Mouse (Mus musculus) right cerebral cortex, postnatal 36 days (tissue): Measurements from ENCODE around the gene Mllt10.

Experiments used
- DNase-seq, 2 experiments: peaks; one replicate each; pipeline ENCODE4 v3.0.0; 2022; ENCODE audit warnings: low spot score in 2 of 2, mixed read lengths in 1 of 2

Gene Mllt10

DNA sequence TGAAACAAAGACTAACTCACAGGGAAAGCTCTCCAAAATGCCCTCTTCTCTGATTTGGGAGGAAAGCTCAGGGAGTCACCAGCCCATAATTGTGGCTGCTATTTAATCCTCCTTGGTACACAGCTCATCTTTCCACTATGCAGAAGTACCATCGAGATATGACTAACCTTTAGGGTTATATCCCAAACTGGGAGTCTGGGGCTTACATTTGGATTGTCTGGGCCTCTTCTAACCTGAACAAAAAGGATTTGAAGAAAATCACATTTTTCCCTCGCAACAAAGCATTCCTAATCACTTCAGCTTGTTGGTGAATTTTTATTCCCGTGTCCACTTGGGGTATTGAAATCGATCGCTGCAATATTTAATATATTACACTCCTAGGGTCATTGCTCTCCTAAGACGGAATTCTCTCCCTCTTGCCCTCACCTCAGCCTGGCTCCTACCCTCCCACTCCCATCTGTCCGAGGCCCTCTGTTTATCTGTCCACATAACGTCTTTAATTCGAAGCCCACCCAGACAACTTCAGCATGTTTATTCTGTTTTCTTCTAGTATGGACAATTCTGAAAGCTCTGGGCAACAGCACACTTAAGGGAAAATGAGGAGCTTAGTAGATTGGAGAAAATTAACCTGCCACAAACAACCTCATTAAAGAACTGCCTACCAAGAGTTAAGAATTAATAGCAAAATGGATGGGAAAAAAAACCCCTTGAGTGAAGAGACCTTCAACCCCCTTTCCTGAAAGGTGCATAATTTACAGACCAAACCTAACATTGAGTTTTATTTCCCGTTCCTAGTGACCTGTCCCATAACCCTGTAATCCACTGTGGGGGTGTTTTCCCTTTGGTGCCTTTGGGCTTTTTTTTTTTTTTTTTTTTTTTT, 20.4 kb upstream of the Mllt10 start:
- DNase-seq = no peak

DNA sequence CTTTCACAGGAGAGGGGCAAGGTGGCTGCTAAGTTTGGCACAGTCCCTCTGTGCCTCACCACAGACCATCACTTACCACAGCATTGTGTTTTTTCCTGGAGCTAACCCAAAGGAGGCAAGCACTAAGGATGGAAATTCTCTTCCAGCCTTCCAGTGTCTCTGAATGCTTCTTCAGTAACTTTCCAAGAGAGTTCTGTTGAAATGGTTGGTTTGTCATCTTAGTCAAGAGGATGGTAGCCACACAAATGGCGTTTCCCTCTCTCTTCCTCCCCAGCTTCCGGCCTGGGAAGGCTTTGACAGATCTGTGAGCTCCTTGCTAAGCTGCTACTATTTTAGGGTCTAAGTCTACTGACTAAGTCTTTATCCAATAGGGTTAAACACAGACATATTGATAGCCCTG, 17.5 kb upstream of the Mllt10 start, which contains the start of gene A930004D18Rik:
Gene A930004D18Rik (minus strand): TSS at position 247 of the 400 bp plus-strand sequence.
- no peak for DNase-seq

GRCm38 (mm10) chr2:18038141-18038752, 16.8 kb upstream of the Mllt10 start:
- no peak for DNase-seq

DNA sequence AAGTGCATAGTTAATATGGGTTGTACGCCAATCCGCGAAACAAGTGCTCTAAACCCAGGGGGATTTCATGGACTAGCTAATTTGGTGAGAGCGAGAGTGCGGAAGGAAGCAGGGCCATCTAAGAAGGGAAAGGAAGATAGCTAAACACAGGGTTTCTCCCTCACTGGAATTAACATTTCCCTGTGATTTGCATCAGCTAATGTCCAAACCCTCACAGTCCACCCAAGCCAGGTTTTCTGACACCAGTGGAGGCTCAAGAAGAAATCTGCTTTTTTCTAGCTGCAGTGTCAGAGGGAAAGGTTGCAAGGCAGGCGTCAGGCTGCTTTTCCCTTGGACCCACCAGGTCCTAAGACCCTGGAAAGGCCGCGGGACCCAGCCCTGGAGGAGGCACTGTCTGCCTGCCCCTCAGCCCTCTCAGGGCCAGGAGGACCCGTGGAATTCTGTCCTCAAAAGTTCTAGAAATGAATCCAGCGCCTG, 16.1 kb upstream of the Mllt10 start:
- DNase-seq = no peak

DNA sequence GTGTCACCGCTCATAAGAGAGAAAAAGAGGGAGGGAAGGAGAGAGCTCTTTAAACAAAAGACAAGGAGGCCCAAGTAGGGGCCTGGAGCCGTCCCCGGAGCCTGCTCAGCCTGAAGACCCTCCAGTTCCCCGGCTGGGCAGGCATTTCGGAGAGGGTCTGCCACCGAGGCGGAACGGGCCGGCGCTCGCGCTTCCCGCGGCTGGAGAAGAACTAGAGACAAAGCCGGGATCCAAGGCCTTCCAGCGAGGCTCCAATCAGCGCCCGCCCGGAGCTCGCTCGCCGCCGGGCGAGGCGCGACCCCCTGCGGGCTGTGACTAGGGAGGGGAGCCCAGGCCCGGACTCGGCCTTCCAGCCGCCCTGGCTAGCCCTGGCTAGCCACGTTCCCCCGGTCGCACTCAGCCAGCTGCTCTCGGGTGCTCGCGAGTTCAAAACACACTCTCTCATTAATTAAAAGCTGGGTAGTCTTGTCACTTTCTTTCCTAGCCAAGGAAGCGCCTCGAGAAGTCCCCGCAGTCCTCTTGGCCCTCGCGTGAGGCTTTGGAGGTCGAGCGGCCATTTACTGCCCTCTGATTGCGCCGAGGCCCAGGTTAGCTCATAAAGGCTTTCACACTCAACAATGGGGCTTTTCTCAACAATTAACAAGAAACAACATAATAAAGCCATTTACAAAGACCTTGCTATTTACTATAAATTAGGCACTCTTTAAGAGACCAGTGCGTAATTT, 15.3 kb upstream of the Mllt10 start:
- no peak for DNase-seq

- no peak for DNase-seq
Measured at GRCm38 (mm10) chr2:18040347-18041160, 14.5 kb upstream of the Mllt10 start.

GRCm38 (mm10) chr2:18041199-18041885, 13.7 kb upstream of the Mllt10 start:
- DNase-seq = no peak

DNA sequence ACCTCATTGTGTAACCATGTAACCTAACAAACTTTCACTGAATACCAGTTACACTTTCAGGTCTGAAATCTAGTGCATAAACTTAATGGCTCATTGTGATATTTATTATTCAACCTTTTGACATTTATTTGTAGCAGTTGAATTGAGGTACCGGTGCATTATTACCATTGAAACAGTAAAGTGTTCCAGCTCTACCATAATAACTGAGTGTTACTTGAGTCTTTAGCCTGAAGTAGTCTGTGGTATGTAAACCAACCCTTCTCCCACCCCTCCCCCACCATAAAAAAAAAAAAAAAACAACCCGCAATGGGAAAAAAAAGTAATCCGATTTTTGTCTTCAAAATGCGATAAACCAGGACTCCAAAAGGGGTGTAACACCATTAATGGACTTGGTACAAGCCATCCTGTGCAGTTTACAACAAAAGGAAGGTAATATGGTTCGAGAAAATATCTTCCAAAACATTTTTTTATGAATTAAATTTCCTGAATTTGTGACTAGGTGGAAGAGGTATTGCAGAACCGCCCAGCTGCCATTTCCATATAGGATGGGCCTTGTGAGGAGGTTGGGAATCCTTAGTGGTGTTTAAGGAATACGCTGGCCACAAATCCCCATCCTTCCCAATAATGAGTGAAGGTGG, 9.8 kb upstream of the Mllt10 start:
- no peak for DNase-seq

- DNase-seq = no peak
Measured at GRCm38 (mm10) chr2:18045781-18046181, 9.3 kb upstream of the Mllt10 start.

- no peak for DNase-seq
Measured at GRCm38 (mm10) chr2:18046186-18046585, 8.9 kb upstream of the Mllt10 start.

- DNase-seq = peak; percentile 65 to 69
Measured at GRCm38 (mm10) chr2:18046758-18047645, 8.0 kb upstream of the Mllt10 start.

DNA sequence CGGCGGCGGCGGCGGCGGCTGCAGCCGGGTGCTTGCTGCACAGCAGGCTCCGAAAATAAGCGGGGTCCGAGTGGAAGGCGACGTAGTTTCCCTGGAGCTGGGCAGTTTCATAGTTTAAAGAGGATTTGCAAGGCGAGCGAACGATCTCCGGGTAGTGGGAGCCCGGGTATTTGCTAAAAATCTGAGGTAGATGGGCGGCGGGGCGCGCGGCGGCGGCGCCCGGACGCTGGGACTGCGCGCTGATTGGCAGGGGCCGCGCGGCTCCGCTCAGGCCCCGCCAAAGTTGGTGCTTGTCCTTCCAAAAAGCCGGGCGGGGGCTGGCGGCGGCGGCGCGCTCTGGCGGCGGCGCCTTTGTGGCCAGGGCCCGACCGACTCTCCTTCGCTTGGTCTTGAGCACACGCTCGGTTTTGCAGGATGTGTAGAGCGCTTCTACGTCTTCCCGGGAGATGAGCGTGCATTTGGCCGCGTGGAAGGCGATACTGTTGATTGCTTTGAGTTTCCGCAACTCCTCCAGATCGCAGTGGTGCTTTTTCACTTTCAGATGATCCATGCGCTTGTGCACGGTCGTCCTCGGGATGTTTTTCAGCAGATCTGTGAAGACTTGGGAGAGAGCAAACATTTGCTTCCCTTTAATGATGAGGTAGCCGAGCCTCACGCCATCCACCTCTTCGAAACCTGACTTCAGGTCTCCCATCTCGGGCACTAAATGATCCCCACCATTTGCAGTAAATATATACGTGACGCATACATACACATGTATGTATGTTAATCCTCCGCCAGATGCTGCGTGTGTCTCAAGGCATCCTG, 7.2 kb upstream of the Mllt10 start:
- peak in 1 of 2 experiments; percentile 54 for DNase-seq

GRCm38 (mm10) chr2:18048453-18049075, 6.5 kb upstream of the Mllt10 start, which contains the start of gene Skida1:
TSS of gene Skida1 (minus strand) at chr2:18049051.
- no peak for DNase-seq

- DNase-seq = no peak
Measured at GRCm38 (mm10) chr2:18049279-18049821, 5.7 kb upstream of the Mllt10 start.

- no peak for DNase-seq
Measured at GRCm38 (mm10) chr2:18050018-18050417, 5.0 kb upstream of the Mllt10 start.

GRCm38 (mm10) chr2:18050541-18050985, 4.5 kb upstream of the Mllt10 start:
- DNase-seq = no peak

DNA sequence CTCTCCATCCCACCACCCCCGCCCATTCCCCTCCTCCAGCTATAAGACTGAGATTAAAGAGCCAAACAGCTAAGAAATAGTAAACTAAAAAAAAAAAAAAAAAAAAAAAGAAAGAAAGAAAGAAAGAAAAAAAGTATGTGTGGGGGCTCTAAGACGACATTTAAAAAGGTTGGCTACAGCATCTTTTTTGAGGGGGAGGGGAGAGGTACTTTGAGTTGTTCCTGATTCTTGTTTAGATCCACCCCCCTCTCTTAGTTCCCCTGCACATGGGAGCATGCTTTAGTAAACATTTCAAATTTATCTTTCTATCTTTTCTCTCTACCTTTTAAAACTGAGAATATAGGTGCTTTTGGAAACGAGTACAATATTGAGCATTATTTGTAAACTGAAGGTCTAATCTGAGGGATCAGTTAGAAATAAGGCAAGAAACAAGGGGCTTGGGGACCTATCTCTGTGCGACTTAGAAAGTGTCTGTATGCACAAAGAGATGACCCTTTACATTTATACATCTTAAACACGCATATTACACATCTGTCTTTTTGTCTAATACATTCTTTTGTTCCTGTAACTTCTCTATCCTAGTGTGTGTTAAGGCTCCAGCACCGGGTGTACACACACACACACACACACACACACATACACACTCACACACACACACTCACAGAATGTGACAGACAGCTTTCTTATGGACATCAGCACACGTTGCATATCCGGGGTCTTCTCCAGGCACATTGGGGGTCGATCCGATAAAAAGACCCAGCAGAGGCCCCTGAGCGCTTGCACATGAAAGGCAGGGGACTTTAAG, 3.8 kb upstream of the Mllt10 start:
- DNase-seq = no peak
